Mouse (Mus musculus): ENCODE measurements at regions not wholly inside any gene's neighbourhood (a gene's known extent, or its start where the extent isn't known, plus 50 kb on each side); places are given as distances from the start of the nearest gene placed in this dataset.

DNA sequence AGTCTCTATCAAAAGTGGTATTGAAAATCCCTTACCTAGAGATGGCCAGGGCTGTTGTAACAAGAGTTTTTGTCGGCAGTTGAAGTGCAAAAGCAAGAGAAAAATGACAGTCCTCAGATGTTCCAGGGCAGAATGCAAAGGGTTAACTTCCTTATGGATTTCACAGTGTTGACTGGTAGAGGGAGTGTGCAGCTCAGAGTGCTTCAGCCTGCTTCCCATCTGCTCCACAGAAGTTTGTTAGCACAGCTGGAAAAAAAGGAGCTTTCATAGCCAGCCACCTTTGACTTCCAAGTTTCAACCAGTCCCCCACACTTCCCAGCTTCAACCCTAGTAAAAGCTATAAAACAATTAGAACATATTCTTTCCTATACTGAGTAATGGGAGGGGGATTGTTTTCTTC lies 1098.9 kb downstream of the Slc22a22 start:
- no peak for TF ChIP-seq TCF12 (IDR thresholded peaks at IDR 0.05; ENCODE audit: insufficient read depth, poor library complexity, severe bottlenecking)
- TF ChIP-seq POLR2AphosphoS2 (IDR thresholded peaks at IDR 0.05; ENCODE audit: insufficient read length, low read depth): no peak
- no peak for TF ChIP-seq MYOG (IDR thresholded peaks at IDR 0.05; ENCODE audit: control insufficient read depth in 1 of 3, insufficient read depth in 1 of 3, insufficient read length in 2 of 3, low read depth in 2 of 3)
- no peak for TF ChIP-seq POLR2A (IDR thresholded peaks at IDR 0.05; ENCODE audit: insufficient read length, low read depth)
- TF ChIP-seq CEBPB (IDR thresholded peaks at IDR 0.05; ENCODE audit: insufficient read depth, poor library complexity, severe bottlenecking): no peak
- no peak for TF ChIP-seq USF1 (IDR thresholded peaks at IDR 0.05; ENCODE audit: low read depth)
- no peak for TF ChIP-seq E2F4 (IDR thresholded peaks at IDR 0.05; ENCODE audit: insufficient read depth)
- TF ChIP-seq SRF (IDR thresholded peaks at IDR 0.05; ENCODE audit: control insufficient read depth, insufficient read length, low read depth): no peak
- TF ChIP-seq MAX (IDR thresholded peaks at IDR 0.05; ENCODE audit: low read depth): no peak
- no peak for TF ChIP-seq REST (IDR thresholded peaks at IDR 0.05; ENCODE audit: insufficient read depth, insufficient read length)
- no peak for TF ChIP-seq MYOD1 (IDR thresholded peaks at IDR 0.05; ENCODE audit: control insufficient read depth in 1 of 3, insufficient read length in 2 of 3, low read depth in 2 of 3)
